Mouse (Mus musculus): Measurements from ENCODE around the gene 4930524J08Rik.

4930524J08Rik gene

GRCm38 (mm10) chr5:99983452-99984061 is 4.7 kb downstream of the 4930524J08Rik start:
- POLR2A ChIA-PET: interaction anchor here in 2 of 4 experiments (0.9 to 1.8 kb wide), 6 partner anchors 10 to 83 kb away, joined by 3 to 8 read pairs (median 3); no protein-coding TSS in a partner anchor
- CTCF ChIA-PET: interaction anchor here in 1 of 4 experiments (1.0 kb wide), 1 partner anchor 25 kb away, joined by 3 read pairs; no protein-coding TSS in a partner anchor

DNA sequence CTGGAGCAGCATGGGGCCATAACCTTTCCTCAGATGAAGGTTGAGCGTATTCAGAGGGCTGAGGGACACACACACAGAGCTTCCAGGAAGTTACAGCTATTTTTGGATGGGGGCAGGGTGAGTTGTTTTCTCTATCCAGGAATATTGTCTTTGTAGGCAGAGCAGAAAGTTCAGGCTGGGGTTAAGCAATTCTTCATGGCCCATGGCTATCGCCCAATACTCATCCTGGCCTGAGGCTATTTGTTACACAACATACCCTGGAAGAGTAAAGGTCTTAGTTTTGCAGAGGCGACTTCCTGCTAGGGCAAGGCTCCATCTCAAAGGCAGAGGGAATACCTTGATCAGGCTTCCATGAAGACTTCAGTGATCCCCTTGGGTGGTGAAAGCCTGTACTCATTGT is 15.3 kb downstream of the 4930524J08Rik start:
- POLR2A ChIA-PET: interaction anchor here in 1 of 4 experiments (1.1 to 1.2 kb wide), 4 partner anchors 18 to 58 kb away, joined by 3 to 8 read pairs (median 4); partner anchors contain the start of gene Hnrnpdl
- CTCF ChIA-PET: no interaction called here

DNA sequence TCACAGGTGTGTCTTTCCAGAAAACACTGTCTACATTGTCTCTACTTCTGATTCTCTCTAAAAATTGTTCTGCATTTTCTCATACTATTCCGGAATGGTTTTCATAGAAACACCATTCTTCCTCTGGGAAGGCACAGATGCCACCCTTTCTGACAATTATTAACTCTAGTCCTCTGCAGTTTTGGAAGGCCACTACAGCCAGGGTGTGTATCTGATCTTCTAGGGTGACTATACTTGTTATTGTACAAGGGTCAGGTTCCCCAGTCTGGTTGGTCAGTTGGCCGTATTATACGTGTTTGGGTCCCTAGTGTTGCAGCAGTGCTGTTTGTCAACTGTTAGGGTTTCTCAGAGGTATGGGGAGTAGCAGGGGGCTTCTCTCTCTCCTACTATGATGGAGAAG is 15.8 kb downstream of the 4930524J08Rik start:
- CTCF ChIA-PET: interaction anchor here in 1 of 4 experiments (0.7 kb wide), 1 partner anchor 813 kb away, joined by 3 read pairs; no protein-coding TSS in a partner anchor
- POLR2A ChIA-PET: interaction anchor here in 2 of 4 experiments (0.5 to 1.5 kb wide), 3 partner anchors 8 to 49 kb away, joined by 3 to 4 read pairs (median 3); no protein-coding TSS in a partner anchor

DNA sequence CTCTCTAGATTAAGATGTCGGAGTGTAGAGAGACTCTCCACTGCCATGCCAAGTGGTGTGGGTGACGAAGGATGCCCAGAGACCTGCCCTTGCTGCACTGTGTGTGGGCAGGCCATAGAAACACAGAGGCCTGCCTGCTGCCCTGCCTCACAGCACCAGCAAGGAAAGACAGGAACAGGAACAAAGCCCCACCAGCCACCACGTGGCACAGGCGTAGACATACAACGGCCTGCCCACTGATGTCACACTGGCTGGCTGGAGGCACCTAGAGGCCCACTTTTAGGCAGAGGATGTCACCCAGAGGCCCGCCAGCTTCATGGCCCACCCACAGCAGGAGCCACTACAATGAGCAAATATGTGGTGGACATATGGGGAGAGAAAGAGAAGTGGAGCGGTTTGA is 21.2 kb downstream of the 4930524J08Rik start:
- ChIA-PET POLR2A (interaction anchor here in 3 of 4 experiments (0.6 to 1.6 kb wide), 4 partner anchors 22 to 839 kb away, joined by 3 to 8 read pairs (median 4); no protein-coding TSS in a partner anchor), CTCF (interaction anchor here in 2 of 4 experiments (0.5 to 0.7 kb wide), 2 partner anchors 118 to 335 kb away, joined by 3 to 5 read pairs; no protein-coding TSS in a partner anchor)

- ChIA-PET CTCF (interaction anchor here in 2 of 4 experiments (0.5 to 0.7 kb wide), 2 partner anchors 117 to 334 kb away, joined by 3 to 5 read pairs; no protein-coding TSS in a partner anchor), POLR2A (interaction anchor here in 3 of 4 experiments (0.5 to 1.6 kb wide), 10 partner anchors 15 to 839 kb away, joined by 3 to 8 read pairs (median 4); no protein-coding TSS in a partner anchor)
Measured at GRCm38 (mm10) chr5:100000500-100000899, 21.6 kb downstream of the 4930524J08Rik start.

DNA sequence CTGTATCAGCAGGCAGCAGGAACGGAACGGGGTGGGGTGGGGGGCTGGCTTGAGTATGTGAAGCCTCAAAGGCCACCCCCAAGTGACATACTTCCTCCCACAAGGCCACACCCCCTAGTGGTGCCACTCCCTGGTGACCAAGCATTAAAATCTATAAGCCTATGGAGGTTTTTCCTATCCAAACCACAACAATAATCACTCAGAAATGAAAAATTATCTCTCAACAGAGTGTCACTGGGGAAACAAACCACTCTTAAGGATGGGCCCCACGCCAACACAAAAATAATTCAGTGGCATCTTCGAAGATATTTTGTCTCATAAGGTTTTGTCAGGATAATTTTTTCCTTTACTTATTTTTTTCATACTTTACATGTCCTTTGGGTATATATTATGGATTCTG is 25.0 kb downstream of the 4930524J08Rik start:
- POLR2A ChIA-PET: interaction anchor here in 1 of 4 experiments (1.0 kb wide), 1 partner anchor 35 kb away, joined by 4 read pairs; no protein-coding TSS in a partner anchor
- CTCF ChIA-PET: no interaction called here

DNA sequence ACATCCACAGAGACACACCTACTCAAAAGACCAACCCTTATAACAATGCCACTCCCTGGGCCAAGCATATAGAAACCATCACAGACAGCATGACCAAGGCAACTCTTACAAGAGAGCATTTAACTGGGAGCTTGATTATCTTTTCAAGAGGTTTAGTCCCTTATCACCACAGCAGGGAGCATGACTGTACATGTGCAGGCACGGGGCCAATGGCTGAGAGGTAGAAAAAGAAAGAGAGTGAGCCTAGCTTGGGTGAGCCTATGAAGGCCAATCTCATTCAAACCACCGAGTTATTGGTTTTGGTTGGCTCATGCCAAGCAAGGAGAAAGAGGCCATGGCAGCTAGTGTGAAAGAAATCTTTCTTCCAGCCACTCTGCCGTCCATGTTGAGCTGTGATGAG is 26.6 kb downstream of the 4930524J08Rik start:
- CTCF ChIA-PET: interaction anchor here in 2 of 4 experiments (0.5 to 0.6 kb wide), 2 partner anchors 34 to 315 kb away, joined by 3 to 6 read pairs; no protein-coding TSS in a partner anchor

GRCm38 (mm10) chr5:100005896-100006295 is 27.0 kb downstream of the 4930524J08Rik start:
- ChIA-PET POLR2A (interaction anchor here in 2 of 4 experiments (0.6 to 1.0 kb wide), 4 partner anchors 28 to 34 kb away, joined by 3 to 4 read pairs (median 3); partner anchors contain the start of genes Enoph1 (in 1 of the 2) and Hnrnpdl (in 1 of the 2)), CTCF (interaction anchor here in 2 of 4 experiments (0.5 to 0.6 kb wide), 3 partner anchors 28 to 315 kb away, joined by 3 to 6 read pairs (median 3); no protein-coding TSS in a partner anchor)

More for the DNA sequence above, 26.6 kb downstream of the 4930524J08Rik start:
- POLR2A ChIA-PET: interaction anchor here in 2 of 4 experiments (0.6 to 1.0 kb wide), 4 partner anchors 28 to 34 kb away, joined by 3 to 4 read pairs (median 3); partner anchors contain the start of genes Enoph1 (in 1 of the 2) and Hnrnpdl (in 1 of the 2)

DNA sequence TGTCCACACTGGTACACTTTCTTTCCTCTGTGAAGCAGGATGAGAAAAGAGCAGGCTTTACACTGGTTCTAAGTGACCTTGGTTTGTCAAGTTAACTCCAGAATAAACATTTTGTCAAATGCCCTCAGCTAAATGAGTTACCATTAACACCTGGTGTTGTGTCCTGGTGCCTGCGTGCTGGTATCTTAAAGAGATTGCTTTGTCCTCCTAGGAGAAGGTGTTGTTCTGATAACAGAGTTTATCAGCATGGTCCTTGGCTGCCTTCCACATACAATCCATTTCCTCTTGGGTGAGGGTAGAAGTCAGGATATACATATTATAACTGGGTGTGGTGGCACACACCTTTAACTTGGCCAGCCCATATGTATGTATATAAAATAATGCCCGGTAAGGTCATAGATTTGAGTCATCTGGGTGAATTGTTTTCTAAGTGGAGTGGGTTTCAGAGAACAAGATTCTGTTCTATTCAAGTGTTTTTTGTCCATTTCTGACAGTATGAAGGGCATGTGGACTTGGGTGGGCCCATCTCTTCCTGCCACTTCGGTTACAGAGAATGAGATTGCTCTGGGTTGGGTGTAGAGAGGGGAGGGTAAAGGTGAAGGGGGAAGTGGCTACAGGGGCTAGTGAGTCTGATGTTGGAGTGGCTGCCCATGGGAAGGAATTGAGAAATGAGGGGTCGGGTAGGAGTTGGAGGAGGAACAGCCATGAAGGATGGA is 27.6 kb downstream of the 4930524J08Rik start:
- CTCF ChIA-PET: interaction anchor here in 1 of 4 experiments (0.6 kb wide), 1 partner anchor 29 kb away, joined by 3 read pairs; no protein-coding TSS in a partner anchor

DNA sequence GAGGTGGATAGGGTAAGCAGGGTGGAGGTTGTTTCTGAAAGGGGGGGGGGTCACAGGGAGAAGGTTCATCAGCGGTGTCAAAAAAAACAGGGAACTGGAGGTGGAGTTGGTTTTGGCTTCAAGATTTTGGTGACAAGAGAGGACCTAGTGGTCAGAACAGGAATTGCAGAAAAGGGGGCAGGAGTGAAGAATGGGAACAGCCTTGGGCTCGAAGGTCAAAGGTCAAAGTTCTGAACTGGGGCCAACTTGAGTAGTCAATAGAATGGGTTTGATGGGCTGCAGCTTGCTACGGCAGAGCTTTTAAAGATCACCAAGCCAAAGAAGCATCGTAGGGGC is 28.1 kb downstream of the 4930524J08Rik start:
- CTCF ChIA-PET: interaction anchor here in 2 of 4 experiments (0.5 to 1.4 kb wide), 2 partner anchors 18 to 34 kb away, joined by 3 to 5 read pairs; no protein-coding TSS in a partner anchor

More for the DNA sequence above, 27.6 kb downstream of the 4930524J08Rik start:
- POLR2A ChIA-PET: interaction anchor here in 3 of 4 experiments (0.7 to 3.1 kb wide), 11 partner anchors 17 to 47 kb away, joined by 3 to 15 read pairs (median 6); partner anchors contain the start of genes Enoph1 (in 1 of the 3) and Hnrnpdl (in 1 of the 3)

DNA sequence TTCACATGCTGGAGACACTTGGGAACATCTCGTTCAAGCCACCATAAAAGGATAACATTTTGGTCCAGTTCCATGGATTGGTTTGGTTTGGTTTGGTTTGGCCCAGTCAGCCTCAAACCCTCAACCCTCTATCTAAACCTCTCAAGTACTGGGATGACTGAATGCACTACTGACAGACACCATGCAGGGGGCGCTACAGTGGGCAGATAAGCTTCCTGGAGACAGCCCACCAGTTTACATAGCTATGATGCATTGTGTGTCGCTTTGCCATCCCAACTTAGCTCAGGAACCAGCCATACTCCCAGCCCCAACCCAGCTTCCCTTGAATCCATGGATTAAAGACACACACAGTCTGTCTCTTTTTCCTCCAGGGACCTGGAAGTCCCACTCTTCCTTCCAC is 29.6 kb downstream of the 4930524J08Rik start:
- POLR2A ChIA-PET: interaction anchor here in 3 of 4 experiments (0.6 to 3.1 kb wide), 10 partner anchors 15 to 807 kb away, joined by 3 to 15 read pairs (median 8); partner anchors contain the start of genes Enoph1 (in 1 of the 3) and Hnrnpdl (in 1 of the 3)
- CTCF ChIA-PET: interaction anchor here (0.5 to 1.6 kb wide), 13 partner anchors 10 to 230 kb away, joined by 3 to 9 read pairs (median 3); no protein-coding TSS in a partner anchor

More for the DNA sequence above, 28.1 kb downstream of the 4930524J08Rik start:
- POLR2A ChIA-PET: interaction anchor here in 3 of 4 experiments (0.7 to 3.1 kb wide), 12 partner anchors 16 to 47 kb away, joined by 3 to 15 read pairs (median 7); partner anchors contain the start of genes Enoph1 (in 1 of the 3) and Hnrnpdl (in 1 of the 3)

- ChIA-PET CTCF (no interaction called here), POLR2A (interaction anchor here in 2 of 4 experiments (0.5 to 2.0 kb wide), 5 partner anchors 20 to 253 kb away, joined by 3 to 8 read pairs (median 4); partner anchors contain the start of gene Hnrnpdl (in 1 of the 2))
Measured at GRCm38 (mm10) chr5:100012599-100012998, 33.7 kb downstream of the 4930524J08Rik start.

GRCm38 (mm10) chr5:100020089-100020488 is 41.2 kb downstream of the 4930524J08Rik start:
- ChIA-PET POLR2A (interaction anchor here in 2 of 4 experiments (1.0 to 6.2 kb wide), 6 partner anchors 12 to 24 kb away, joined by 3 to 67 read pairs (median 10); partner anchors contain the start of genes Enoph1 (in 2 of the 2) and Hnrnpdl (in 2 of the 2)), CTCF (interaction anchor here in 1 of 4 experiments (1.2 kb wide), 1 partner anchor 12 kb away, joined by 4 read pairs; no protein-coding TSS in a partner anchor)

DNA sequence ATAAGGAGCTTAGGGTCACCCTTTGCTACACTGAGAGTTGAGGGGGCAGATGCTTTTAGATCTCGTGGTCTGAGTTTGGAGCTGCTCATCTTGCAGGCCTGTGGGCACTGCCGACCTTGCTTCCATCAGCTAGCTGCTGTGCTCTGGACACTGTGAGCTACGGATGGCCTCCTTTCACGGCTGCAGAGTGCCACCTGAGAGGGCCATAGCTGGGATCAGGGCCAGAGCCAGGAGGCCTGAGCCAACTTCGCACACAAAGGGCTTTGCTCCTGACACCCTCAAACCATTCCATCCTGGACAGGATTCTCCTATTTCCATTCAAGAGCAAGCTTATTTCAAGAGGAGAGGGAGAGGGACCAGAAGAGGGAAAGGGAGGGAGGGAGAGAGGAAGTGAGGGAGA is 45.5 kb downstream of the 4930524J08Rik start:
- CTCF ChIA-PET: interaction anchor here in 1 of 4 experiments (0.6 to 1.8 kb wide), 2 partner anchors 17 to 1943 kb away, joined by 3 to 5 read pairs; no protein-coding TSS in a partner anchor
- POLR2A ChIA-PET: interaction anchor here in 3 of 4 experiments (0.5 to 6.2 kb wide), 9 partner anchors 8 to 90 kb away, joined by 3 to 67 read pairs (median 5); partner anchors contain the start of genes Enoph1 (in 3 of the 3) and Hnrnpdl (in 3 of the 3)

GRCm38 (mm10) chr5:100024868-100025267 is 46.0 kb downstream of the 4930524J08Rik start:
- ChIA-PET CTCF (interaction anchor here in 1 of 4 experiments (1.8 kb wide), 1 partner anchor 17 kb away, joined by 5 read pairs; no protein-coding TSS in a partner anchor), POLR2A (interaction anchor here in 3 of 4 experiments (0.9 to 6.2 kb wide), 9 partner anchors 7 to 57 kb away, joined by 3 to 67 read pairs (median 5); partner anchors contain the start of genes Enoph1 (in 3 of the 3) and Hnrnpdl (in 3 of the 3))
